Mouse (Mus musculus) T-cell, adult 66 days (primary cell): ENCODE measurements around the gene Vmn2r94. TPM values are rescaled to one million over a fixed set of nuclear protein-coding genes. Genes with fewer than 3 reads are reported as not detected.

Experiments
- total RNA-seq, 2 experiments: library from RNA; stranded (reverse); gene quantifications; 3 replicates in 1 of 2; 4 replicates in 1 of 2; pipeline ENCODE4 v1.2.4; 2023

Vmn2r94 gene
- total RNA-seq, result not detected

DNA sequence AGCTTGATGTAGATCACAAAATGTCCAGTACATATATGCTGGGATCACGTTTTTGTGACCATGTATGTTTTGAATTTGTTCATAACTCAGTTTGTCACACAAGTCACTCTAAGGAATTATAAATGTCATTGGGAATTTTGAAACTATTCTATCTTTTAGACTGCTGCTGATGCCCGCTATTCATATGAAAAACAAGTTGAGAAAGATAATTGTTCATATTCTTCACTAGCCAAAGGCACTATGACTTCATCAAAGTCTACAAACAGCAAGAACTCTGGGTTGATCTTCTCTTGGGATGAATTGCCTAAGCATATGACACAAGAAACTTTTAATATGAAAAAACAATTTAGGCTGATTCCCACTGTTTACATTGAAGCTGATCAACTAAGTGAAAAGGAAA is at the start of gene Vmn2r94:
TSS of gene Vmn2r94 (minus strand) at position 101 of the 400 bp plus-strand sequence.

DNA sequence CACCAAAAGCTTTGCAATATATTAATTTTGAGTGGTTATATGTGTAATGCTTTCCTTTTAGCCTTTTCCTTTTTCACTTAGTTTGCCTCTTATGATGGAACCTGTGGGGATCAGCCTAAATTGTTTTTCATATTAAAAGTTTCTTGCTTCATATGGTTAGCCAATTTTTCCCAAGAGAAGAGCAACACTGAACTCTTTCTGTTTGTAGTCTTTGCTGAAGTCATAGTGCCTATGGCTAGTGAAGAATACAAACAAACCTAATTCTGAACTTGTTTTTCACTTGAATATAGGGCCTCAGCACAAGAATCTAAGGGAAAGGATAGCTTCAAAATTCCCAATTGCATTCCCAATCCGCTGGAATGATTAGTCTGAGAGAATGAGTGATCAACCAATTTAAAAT is 20.2 kb upstream of the Vmn2r94 start, which contains the start of gene Vmn2r93:
TSS of gene Vmn2r93 (plus strand) at position 301 of the 400 bp plus-strand sequence.

Other genes starting within 250 kb of the Vmn2r94 start
- not detected for gene Vmn2r124, start 228.3 kb downstream of the Vmn2r94 start, total RNA-seq
- gene Vmn2r91, start 192.7 kb downstream of the Vmn2r94 start, total RNA-seq, result not detected
- not detected for gene Vmn2r92, start 125.9 kb downstream of the Vmn2r94 start, total RNA-seq
- gene Vmn2r93, start 20.3 kb upstream of the Vmn2r94 start, total RNA-seq, result not detected
- not detected for gene Vmn2r95, start 146.3 kb upstream of the Vmn2r94 start, total RNA-seq